Mouse (Mus musculus): ENCODE results near the gene Usb1.
"Not testable (repeated sequence)": the region's sequence is repeated elsewhere in the genome, so short reads cannot be mapped to it uniquely, and the experiment has no call there.

Usb1 gene

DNA sequence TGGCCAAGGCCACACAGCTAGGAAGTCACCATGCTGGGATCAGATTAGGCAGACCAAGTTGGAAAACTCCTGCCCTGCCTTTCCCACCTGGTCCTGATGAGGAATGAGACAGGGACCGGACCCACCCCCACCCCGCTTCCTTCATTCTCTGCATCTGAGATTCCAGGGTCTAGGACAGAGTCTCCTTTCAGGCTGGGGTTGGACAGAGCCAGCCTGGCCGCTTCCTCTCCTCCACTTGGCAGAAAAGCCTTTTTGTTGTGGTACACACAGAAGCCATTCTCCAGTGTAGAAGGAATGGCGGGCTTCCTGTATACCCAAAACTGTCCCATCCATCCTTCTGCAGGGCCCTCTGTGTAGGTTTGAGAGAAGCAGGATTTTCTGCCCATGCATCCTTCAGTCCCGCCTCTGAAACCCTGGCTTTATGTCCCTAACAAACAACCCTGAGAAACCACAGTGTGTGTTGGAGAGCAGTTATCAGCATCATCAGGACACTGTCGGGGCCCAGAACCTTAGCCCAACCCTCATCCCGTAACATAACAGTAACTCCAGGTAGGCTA, 43.4 kb downstream of the Usb1 start:
- DNase-seq (ENCODE audit: low spot score) = no peak

DNA sequence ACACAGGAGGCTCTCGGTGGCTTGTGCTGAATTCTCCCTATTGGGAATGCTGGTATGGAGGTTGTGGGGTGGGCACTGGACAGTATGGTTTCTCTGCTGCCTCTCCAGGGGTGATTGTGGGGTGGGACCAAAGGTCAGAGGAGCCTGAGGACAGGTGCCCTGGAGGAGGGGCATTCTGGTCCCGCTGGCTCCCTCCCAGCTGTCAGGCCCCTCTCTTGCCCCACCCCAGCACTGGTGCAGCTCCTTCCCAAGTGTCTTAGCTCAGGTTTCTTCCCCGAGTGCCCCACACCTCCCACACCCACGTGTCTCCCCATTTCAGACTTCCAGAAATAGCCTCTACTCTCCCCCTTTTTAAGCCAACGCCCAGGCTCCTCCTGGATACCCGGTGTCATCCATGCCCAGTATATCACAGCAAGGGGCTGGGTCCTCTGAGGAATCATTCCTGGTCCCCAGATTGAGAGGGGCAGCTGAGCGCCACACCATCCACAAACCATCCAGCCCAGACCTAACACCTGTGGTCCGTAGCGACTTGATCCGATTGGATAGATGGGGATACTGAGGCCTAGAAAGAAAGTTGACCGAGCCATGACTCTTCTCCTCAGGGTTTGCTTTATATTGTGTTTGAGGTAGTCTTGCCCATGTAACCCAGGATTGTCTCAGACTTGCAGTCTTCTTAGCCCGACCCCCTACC, 44.4 kb downstream of the Usb1 start:
- DNase-seq (ENCODE audit: low spot score) = no peak

DNA sequence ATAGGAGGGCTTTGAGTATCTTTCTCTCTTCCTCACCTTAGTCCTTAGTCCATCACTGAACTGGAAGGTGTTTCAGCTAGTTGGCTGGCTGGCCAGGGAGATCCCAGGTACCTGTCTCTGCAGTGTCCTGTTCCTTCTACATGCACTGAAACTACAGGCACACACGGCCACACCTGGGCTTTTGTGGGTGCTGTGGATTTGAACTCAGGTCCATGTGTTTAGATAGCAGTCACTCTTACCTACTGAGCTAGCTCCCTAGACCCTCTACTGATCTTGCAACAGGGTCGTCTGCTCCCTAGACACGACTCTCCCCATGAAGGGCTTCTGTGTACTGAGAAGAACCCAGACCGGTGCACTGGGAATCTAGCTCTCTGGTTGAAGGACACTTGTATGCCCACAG, 45.0 kb downstream of the Usb1 start:
- no peak for DNase-seq (ENCODE audit: low spot score)

DNA sequence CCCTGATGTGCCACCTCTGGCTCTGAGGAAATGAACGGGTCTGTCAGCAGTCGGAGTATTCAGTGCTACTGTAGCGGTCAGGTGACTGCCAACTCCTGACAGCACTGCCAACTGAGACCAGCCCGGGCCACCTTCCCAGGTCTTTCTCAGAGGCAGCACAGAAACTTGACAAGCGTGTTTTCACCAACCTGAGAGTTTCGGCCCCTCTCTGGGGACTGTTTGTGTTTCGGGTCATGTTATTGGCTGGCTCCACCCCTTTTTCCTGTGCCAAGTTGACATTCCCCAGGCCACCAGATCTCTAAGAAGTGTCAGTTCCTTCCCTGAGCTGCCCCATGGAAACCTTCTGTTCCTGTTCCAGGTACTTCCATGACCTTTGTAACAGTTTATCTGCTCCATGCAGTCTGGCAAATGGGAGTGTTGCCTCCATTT, 45.8 kb downstream of the Usb1 start:
- DNase-seq (ENCODE audit: low spot score) = no peak

DNA sequence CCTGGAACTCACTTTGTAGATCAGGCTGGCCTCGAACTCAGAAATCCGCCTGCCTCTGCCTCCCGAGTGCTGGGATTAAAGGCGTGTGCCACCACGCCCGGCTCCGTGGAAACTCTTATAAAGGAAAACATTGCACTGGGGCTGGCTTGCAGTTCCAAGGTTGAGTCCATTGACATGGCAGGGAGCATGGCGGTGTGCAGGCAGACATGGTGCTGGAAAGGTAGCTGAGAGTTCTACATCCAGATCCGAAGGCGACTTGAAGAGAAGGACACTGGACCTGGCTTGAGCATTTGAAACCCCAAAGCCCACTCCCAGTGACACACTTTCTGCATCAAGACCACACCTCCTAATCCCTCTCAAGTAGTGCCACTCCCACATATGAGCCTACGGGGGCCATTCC, 46.8 kb downstream of the Usb1 start:
- not testable (repeated sequence) for DNase-seq (ENCODE audit: low spot score)

DNA sequence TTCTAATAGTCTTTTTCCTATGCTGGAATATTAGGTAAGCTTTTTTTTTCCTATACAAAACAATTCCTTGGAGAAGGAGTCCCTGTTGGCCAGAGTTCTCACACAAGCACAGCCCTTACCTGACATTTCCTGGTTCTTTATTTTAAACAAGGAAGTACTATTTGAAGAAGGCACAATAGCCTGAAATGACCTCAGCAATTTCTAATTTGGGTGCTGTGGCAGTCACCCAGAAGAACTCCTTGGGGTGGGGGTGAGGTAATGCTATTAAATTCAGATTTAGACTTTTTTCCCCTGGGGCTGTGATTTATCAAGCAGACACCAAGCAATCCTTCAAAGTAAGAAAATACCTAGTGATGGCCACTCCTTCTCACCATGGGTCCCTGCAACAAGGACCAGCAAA, 48.9 kb downstream of the Usb1 start:
- no peak for DNase-seq (ENCODE audit: low spot score)

DNA sequence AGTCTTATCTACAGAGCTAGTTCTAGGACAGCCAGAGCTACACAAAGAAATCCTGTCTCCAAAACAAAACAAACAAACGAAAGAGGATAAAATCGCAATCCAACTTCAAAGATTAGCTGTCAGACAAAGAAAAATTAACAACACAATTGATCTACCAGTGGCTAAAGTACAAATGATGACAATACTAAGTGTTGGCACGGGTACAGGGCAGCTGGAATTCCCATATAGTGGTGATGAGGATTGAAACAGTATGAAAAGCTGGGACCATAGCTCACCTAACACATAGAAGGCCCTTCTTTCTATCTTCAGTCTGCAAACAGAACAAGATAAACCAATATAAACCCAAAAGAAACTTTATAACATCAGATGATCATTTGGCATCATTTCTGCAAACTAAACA, 49.5 kb downstream of the Usb1 start:
- DNase-seq (ENCODE audit: low spot score) = no peak

DNA sequence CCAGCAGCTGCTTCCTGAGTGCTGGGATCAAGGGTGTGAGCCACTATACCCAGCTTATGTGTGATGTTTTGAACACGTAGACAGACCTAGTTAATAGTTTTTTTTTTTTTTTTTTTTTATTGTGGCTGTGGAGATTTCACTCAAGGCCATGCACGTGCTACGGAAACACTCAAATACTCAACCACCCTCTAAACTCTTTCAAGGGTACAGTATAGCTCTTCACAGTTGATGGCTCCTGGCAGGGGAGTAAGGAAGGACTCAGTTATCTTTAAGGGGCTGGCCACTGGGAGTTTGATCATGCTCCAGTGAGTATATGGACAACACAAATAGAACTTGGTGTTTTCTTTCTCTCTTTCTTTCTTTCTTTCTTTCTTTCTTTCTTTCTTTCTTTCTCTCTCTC, 52.4 kb downstream of the Usb1 start:
- no peak for DNase-seq (ENCODE audit: low spot score)

DNA sequence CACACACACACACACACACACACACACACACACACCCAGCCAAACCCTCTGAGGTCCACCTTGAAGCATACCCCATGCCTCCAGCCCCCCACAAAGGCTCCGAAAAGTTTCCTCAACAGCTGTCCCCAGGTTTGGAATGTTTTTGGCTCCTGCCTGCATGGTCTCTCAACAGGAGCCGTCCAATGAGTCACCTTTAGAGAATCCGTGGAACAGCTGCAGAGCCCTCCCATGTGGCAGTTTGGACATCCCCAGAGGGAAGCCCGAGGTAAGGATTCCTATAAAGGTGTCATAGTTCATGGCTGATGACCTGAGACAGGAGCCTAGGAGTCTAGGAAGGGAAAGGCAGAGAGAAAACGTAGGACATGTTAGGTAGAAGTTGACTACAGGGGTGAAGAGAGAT, 54.0 kb downstream of the Usb1 start:
- no peak for DNase-seq (ENCODE audit: low spot score)

DNA sequence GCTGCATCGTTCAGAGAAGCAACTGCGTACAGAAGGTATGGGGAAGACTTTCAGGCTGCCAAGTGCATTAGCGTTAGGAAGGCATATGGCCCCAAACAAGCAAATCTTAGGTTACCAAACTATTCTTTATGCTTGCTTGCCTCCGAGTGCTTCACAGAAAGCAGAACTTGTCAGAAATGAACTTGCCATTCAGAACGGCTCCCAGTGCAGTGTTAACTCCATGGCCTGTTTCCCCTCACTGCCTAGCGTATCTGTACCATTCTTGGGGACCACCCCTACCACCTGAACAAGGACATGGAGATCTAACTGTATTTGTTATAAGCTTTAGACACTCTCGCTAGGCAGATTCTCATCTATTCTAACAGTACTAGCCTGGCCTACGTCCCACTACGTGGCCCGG, 55.1 kb downstream of the Usb1 start:
- no peak for DNase-seq (ENCODE audit: low spot score)

DNA sequence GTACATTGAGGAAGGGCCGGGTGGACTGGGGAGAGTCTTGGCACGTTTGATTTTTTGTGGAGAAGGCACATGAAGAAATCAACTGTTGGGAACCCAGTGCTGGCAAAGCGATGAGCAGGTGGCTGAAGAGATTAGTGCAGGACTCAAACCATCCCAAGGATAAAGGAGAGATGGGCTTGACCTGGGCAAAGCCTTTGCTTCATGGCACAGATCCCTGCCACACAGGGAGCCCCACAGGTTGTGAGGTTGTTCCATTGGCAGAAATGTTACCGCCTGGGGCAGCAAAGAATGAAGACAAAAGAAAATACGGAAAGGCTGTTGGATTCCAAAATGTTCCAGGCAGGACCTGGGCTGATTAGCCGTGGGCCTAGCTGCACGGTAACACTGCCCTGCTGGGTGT, 55.9 kb downstream of the Usb1 start:
- no peak for DNase-seq (ENCODE audit: low spot score)

DNA sequence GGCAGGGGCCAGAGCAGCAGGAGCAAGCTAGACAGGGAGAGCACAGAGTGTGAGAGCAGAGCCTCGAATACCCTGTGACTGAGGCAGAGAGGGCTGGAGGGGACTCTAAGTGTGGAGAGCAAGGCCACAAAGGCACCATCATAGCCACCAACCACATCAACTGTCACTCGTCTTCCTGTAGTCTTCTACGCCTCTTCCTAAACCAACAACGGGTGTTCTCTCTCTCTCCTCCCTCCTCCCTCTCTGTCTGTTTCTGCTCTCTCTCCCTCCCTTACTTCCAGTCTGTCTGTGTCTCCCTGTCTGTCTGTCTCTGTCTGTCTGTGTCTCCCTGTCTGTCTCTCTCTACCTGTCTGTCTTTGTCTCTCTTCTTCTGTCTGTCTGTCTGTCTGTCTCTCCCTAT, 58.2 kb downstream of the Usb1 start:
- no peak for DNase-seq (ENCODE audit: low spot score)

DNA sequence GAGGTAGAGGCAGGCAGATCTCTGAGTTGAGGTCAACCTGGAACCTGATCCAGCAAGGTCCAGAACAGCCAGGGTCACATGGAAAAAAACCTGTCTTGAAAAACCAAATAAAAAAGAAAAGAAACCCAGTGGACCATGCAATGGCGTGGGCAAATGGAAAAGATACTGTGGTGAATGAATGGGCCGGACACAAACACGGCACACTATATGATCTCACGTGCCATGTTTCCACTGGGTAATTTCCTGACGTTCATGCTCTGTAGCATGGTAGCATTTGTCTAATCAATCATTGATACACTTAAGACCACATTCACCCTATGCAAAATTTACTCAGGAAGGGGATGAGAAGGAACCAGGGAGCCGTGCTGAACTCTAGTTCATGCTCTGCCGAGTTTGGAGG, 59.0 kb downstream of the Usb1 start:
- no peak for DNase-seq (ENCODE audit: low spot score)

DNA sequence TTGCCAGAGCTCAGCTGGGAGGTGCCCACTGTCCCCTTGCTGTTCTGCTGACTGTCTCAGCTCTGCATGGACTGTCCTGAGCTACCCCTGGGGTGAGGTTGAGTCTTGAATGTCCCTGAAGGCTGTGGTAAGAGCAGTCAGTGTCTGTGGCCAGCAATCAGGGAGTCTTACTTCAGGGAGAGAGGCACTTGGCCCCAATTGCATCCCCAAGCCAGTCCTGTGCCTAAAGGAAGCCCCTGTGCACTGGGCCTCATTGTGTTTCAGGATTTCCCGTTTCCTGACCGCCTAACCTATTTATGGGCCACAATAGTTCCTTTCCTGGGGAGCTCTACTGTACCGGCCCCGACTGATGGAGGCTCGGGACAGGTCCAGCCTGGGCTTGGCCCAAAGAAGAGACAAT, 60.5 kb downstream of the Usb1 start:
- DNase-seq (ENCODE audit: low spot score) = no peak

DNA sequence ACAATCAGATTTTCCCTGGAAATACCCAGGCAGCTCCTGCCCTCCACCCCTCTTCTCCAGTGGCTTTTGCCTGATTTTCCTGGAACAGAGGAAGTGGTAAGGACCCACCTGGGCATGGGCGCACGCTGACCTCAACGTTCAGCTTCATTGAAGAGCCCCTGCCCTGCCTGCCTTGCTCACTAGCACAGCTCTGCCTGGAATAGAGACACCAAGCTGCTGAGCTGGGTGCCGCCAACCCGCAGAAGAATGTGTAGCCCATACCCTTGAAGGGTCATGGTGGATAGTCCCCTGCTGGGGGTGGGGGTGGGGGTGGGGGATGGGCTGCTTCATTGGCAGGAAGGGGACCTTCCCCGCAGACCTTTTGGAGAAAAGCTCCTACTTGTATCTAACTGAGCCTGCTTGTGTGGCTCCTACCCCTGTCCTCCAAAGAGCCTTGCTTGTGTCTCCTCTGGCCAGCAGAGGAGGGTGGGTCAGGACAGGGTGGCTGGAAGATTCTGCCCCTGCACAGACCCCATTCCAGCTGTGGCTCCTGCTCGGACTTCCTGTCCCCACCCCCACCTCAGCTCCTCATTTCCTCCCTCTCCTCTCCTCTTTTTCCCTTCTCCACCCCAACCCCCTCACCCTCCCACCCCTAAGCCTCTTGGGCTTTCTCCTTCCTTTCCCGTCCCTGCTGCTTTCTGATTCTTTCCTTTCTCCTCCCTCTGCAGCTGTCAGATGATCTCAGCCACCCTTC, 63.3 kb downstream of the Usb1 start:
- DNase-seq (ENCODE audit: low spot score) = no peak

DNA sequence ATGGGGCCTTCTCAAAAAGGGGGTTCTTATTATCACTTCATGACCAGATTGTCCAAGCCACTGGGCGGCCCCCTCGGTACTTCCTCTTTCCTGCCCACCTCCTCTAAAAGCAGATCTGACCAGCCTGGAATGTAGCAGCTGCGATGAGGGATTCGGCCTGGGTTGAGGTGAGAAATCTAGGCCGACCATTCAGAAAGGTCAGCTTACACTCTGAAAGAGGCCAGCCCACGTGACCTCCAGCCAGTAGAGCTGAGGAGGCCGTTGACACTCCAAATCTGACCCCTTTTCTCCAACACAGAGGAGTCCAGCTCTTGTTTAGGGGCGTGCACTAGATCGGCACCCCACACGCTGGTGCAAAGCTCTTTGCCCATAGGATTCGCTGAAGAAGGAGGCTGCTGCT, 64.7 kb downstream of the Usb1 start:
- no peak for DNase-seq (ENCODE audit: low spot score)
